Mouse (Mus musculus) stomach, embryonic 14.5 days (tissue): ENCODE measurements at regions not wholly inside any gene's neighbourhood (a gene's known extent, or its start where the extent isn't known, plus 50 kb on each side); places are given as distances from the start of the nearest gene placed in this dataset.

Source experiments
- ATAC-seq: fragments of 200-750 bp; cut with Nextera tagmentation; 2 replicates; pipeline ENCODE4 v1.8.0; 2017; ENCODE audit warnings: low read depth, moderate TSS enrichment; ENCODE audit not compliant: insufficient number of reproducible peaks, insufficient read depth, low FRiP score
- H3K27ac ChIP-seq: fragments of 300-500 bp; sonication (generic); 2 replicates; pipeline ENCODE4 v1.5.1; 2014; ENCODE audit warnings: mild to moderate bottlenecking, low read length, moderate library complexity, mixed read lengths
- H3K27me3 ChIP-seq: fragments of 300-500 bp; sonication (generic); 2 replicates; pipeline ENCODE4 v1.6.1; 2014; ENCODE audit warnings: low read length, control low read depth, mixed read lengths; ENCODE audit not compliant: control insufficient read depth, insufficient read depth
- H3K36me3 ChIP-seq: fragments of 300-500 bp; sonication (generic); 2 replicates; pipeline ENCODE4 v1.6.1; 2014; ENCODE audit warnings: mild to moderate bottlenecking, control low read depth, low read length, moderate library complexity, mixed read lengths; ENCODE audit not compliant: control insufficient read depth, insufficient read depth
- H3K4me1 ChIP-seq: fragments of 300-500 bp; sonication (generic); 2 replicates; pipeline ENCODE4 v1.6.1; 2014; ENCODE audit warnings: low read length, control low read depth, mixed read lengths; ENCODE audit not compliant: control insufficient read depth, insufficient read depth
- H3K4me2 ChIP-seq: fragments of 300-500 bp; sonication (generic); replicated peaks from 2 replicates; pipeline ENCODE4 v1.6.1; 2014; ENCODE audit warnings: low read depth, low read length, control low read depth
- H3K4me3 ChIP-seq: fragments of 300-500 bp; sonication (generic); 2 replicates; pipeline ENCODE4 v1.5.1; 2014; ENCODE audit warnings: low read depth, low read length, control low read depth
- H3K9ac ChIP-seq: fragments of 300-500 bp; sonication (generic); replicated peaks from 2 replicates; pipeline ENCODE4 v1.6.1; 2014; ENCODE audit warnings: low read depth, mild to moderate bottlenecking, control low read depth, low read length, moderate library complexity, mixed read lengths
- H3K9me3 ChIP-seq: fragments of 300-500 bp; sonication (generic); 2 replicates; pipeline ENCODE4 v1.6.1; 2016; ENCODE audit warnings: low read depth, low read length, control low read depth; ENCODE audit not compliant: control insufficient read depth
- WGBS: fragments of 180-500 bp; shearing (Covaris S2); extraction: QIAGEN DNeasy Blood & Tissue Kit; methylation state at CpG from one replicate; pipeline ENCODE4 v1.1.7; 2014; 5-methylcytosine and 5-hydroxymethylcytosine counted together

GRCm38 (mm10) chr11:79748606-79749125 is 157.7 kb downstream of the Rab11fip4 start:
- Histone ChIP-seq H3K4me3 (no peak overlapping the region), H3K9ac (no peak overlapping the region), H3K4me2 (no peak overlapping the region), H3K4me1 (0 out of 2 replicates have a peak, but pooled peaks cover 4% of the 10 kb centered on the region), H3K27me3 (no peaks in the 10 kb centered on the region), H3K36me3 (no peaks in the 10 kb centered on the region), H3K27ac (no peak overlapping the region), H3K9me3 (no peaks in the 10 kb centered on the region)
- WGBS: over 99% methylated on average over 7 of the region's 7 CpGs
- ATAC-seq: no peak

DNA sequence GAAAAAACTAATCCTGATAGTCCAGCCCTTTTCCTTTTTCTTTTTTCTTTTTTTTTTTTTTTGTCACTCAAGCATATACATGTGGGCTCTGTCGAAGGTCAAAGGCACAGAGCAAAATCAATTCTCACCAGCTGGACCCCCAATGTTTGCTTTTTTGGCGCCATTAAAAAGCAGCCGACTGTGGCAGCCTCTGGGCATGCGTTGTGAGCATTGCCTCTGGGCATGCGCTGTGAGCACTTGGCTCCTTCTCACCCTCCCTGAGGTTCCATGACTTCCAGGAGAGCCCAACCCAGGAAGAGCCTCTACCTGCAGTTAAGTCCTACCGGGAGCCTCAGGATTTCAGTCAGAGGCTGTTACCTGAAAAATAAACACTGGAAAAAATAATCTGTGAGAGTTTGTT is 156.8 kb downstream of the Rab11fip4 start:
- no peak overlapping the region for H3K9ac ChIP-seq
- 0 out of 2 replicates have a peak, but pooled peaks cover 4% of the 10 kb centered on the region for H3K4me1 ChIP-seq
- H3K27ac ChIP-seq: no peak overlapping the region
- no peaks in the 10 kb centered on the region for H3K36me3 ChIP-seq
- H3K9me3 ChIP-seq: no peaks in the 10 kb centered on the region
- no peak overlapping the region for H3K4me2 ChIP-seq
- 74% methylated on average over 6 of the region's 6 CpGs for WGBS
- H3K27me3 ChIP-seq: no peaks in the 10 kb centered on the region
- no peak for ATAC-seq
- no peak overlapping the region for H3K4me3 ChIP-seq
